Mouse (Mus musculus) forebrain, embryonic 15.5 days (tissue): ENCODE measurements at regions not wholly inside any gene's neighbourhood (a gene's known extent, or its start where the extent isn't known, plus 50 kb on each side); places are given as distances from the start of the nearest gene placed in this dataset.

Experiments
- ATAC-seq: fragments of 200-750 bp; cut with Nextera tagmentation; replicated peaks from 2 replicates; pipeline ENCODE4 v1.8.0; 2017; ENCODE audit warnings: mild to moderate bottlenecking, moderate TSS enrichment, moderate library complexity
- H3K27ac ChIP-seq: fragments of 300-500 bp; sonication (generic); replicated peaks from 2 replicates; pipeline ENCODE4 v1.5.1; 2015; ENCODE audit warnings: mild to moderate bottlenecking, inconsistent platforms
- H3K27me3 ChIP-seq: fragments of 300-500 bp; sonication (generic); 2 replicates; pipeline ENCODE4 v1.6.1; 2015; ENCODE audit warnings: inconsistent platforms
- H3K36me3 ChIP-seq: fragments of 300-500 bp; sonication (generic); 2 replicates; pipeline ENCODE4 v1.6.1; 2015; ENCODE audit warnings: mild to moderate bottlenecking, inconsistent platforms
- H3K4me1 ChIP-seq: fragments of 300-500 bp; sonication (generic); 2 replicates; pipeline ENCODE4 v1.6.1; 2015; ENCODE audit warnings: inconsistent platforms
- H3K4me2 ChIP-seq: fragments of 300-500 bp; sonication (generic); replicated peaks from 2 replicates; pipeline ENCODE4 v1.6.1; 2015; ENCODE audit warnings: mild to moderate bottlenecking, inconsistent platforms
- H3K4me3 ChIP-seq: fragments of 300-500 bp; sonication (generic); 2 replicates; pipeline ENCODE4 v1.5.1; 2015; ENCODE audit warnings: mild to moderate bottlenecking, inconsistent platforms
- H3K9ac ChIP-seq: fragments of 300-500 bp; sonication (generic); replicated peaks from 2 replicates; pipeline ENCODE4 v1.6.1; 2015; ENCODE audit warnings: mild to moderate bottlenecking, inconsistent platforms
- H3K9me3 ChIP-seq: fragments of 300-500 bp; sonication (generic); 2 replicates; pipeline ENCODE4 v1.6.1; 2016; ENCODE audit warnings: inconsistent platforms
- WGBS: fragments of 180-500 bp; shearing (Covaris S2); methylation state at CpG from one replicate; pipeline ENCODE4 v1.1.7; 2015; ENCODE audit warnings: mixed read lengths; 5-methylcytosine and 5-hydroxymethylcytosine counted together

- H3K9me3 ChIP-seq, result no peaks in the 10 kb centered on the region
- H3K4me3 ChIP-seq, result no peak overlapping the region
- H3K27me3 ChIP-seq, result no peaks in the 10 kb centered on the region
- H3K4me2 ChIP-seq, result no peak overlapping the region
- peaks cover 3% of the 10 kb centered on the region; the same call in 1 of the 2 replicates for H3K4me1 ChIP-seq
- 29% methylated on average over 4 of the region's 4 CpGs for WGBS
- peak; percentile 93 for ATAC-seq
- H3K36me3 ChIP-seq, result no peaks in the 10 kb centered on the region
- H3K27ac ChIP-seq, result no peak overlapping the region
- H3K9ac ChIP-seq, result no peak overlapping the region
These were observed 423.3 kb downstream of the Zic3 start for GRCm38 (mm10) chrX:58445624-58446323.

DNA sequence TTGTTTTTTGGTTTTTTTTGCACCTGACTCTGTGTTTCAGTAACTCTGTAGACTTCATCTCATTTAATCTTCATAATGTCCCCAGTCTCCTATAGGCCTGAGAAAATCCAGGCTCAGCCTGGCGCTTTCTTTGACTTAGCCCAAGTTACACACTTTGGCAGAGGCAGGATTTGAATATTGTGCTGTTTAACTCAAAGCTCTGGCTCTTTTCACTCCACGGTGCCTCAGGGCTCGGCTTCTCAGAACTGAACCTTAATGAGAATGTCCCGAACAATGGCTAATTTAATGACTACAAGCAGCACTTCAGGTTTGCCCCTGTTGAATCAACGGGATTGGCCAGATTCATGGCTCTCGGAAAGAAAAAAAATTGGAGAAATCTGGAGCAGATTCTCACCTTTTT, 425.1 kb downstream of the Zic3 start:
- no peak for ATAC-seq
- Histone ChIP-seq H3K36me3 (no peaks in the 10 kb centered on the region), H3K4me2 (no peak overlapping the region), H3K27ac (no peak overlapping the region), H3K4me1 (peaks cover 3% of the 10 kb centered on the region; the same call in 1 of the 2 replicates), H3K9ac (no peak overlapping the region), H3K27me3 (no peaks in the 10 kb centered on the region), H3K4me3 (no peak overlapping the region), H3K9me3 (no peaks in the 10 kb centered on the region)
- 35% methylated on average over 6 of the region's 6 CpGs for WGBS

GRCm38 (mm10) chrX:58469683-58470082, 439.5 kb upstream of the 4930550L24Rik start:
- H3K27ac ChIP-seq, result no peak overlapping the region
- peak; percentile 68 for ATAC-seq
- 42% methylated on average over 6 of the region's 6 CpGs for WGBS
- H3K4me1 ChIP-seq, result no peaks in the 10 kb centered on the region
- H3K9me3 ChIP-seq, result no peaks in the 10 kb centered on the region
- no peaks in the 10 kb centered on the region for H3K27me3 ChIP-seq
- H3K4me3 ChIP-seq, result no peak overlapping the region
- no peak overlapping the region for H3K4me2 ChIP-seq
- no peaks in the 10 kb centered on the region for H3K36me3 ChIP-seq
- no peak overlapping the region for H3K9ac ChIP-seq

- no peaks in the 10 kb centered on the region for H3K4me1 ChIP-seq
- 42% methylated on average over 1 of the region's 1 CpGs for WGBS
- H3K4me2 ChIP-seq, result no peak overlapping the region
- no peak overlapping the region for H3K9ac ChIP-seq
- no peaks in the 10 kb centered on the region for H3K27me3 ChIP-seq
- ATAC-seq, result no peak
- H3K9me3 ChIP-seq, result no peaks in the 10 kb centered on the region
- H3K27ac ChIP-seq, result no peak overlapping the region
- no peaks in the 10 kb centered on the region for H3K36me3 ChIP-seq
- H3K4me3 ChIP-seq, result no peak overlapping the region
These were observed 438.2 kb upstream of the 4930550L24Rik start for GRCm38 (mm10) chrX:58470986-58471385.

GRCm38 (mm10) chrX:58490861-58491260, 418.3 kb upstream of the 4930550L24Rik start:
- ATAC-seq, result 0 out of 2 replicates have a peak, but pooled peaks have one; percentile 26
- no peaks in the 10 kb centered on the region for H3K27me3 ChIP-seq
- H3K9ac ChIP-seq, result no peak overlapping the region
- H3K4me2 ChIP-seq, result no peak overlapping the region
- WGBS, result 12% methylated on average over 2 of the region's 2 CpGs
- no peaks in the 10 kb centered on the region for H3K9me3 ChIP-seq
- H3K4me3 ChIP-seq, result no peak overlapping the region
- no peaks in the 10 kb centered on the region for H3K36me3 ChIP-seq
- H3K27ac ChIP-seq, result no peak overlapping the region
- H3K4me1 ChIP-seq, result no peaks in the 10 kb centered on the region

- no peaks in the 10 kb centered on the region for H3K9me3 ChIP-seq
- no peak overlapping the region for H3K27ac ChIP-seq
- WGBS, result 32% methylated on average over 1 of the region's 1 CpGs
These were observed 405.6 kb upstream of the 4930550L24Rik start for GRCm38 (mm10) chrX:58503573-58503972.

DNA sequence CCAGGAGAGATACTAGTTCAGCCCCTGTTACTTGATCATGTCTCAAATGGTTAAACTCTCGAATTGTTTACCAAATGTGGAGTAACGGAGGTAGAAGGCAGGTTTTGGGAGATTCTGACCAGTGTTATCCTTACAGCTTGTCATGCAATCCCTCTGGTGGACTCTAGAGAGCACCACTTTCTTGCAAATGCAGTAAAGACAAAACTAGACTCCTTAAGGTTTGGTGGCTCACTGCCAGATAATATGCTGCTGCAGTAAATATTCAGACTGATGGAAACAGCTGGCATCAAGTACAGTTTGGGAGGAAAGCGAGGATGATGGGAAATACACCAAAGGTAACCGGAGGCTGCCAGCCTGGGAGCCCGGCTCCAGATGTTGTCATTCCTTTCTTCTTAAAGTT, 394.2 kb upstream of the 4930550L24Rik start:
- Histone ChIP-seq H3K27ac (no peak overlapping the region), H3K9me3 (no peaks in the 10 kb centered on the region), H3K27me3 (no peaks in the 10 kb centered on the region), H3K4me1 (no peaks in the 10 kb centered on the region), H3K36me3 (no peaks in the 10 kb centered on the region), H3K4me2 (no peak overlapping the region), H3K4me3 (no peak overlapping the region), H3K9ac (no peak overlapping the region)
- WGBS, result 63% methylated on average over 5 of the region's 5 CpGs
- ATAC-seq, result no peak

More at GRCm38 (mm10) chrX:58503573-58503972, 405.6 kb upstream of the 4930550L24Rik start:
- no peak overlapping the region for H3K4me3 ChIP-seq
- H3K4me1 ChIP-seq, result no peaks in the 10 kb centered on the region
- H3K9ac ChIP-seq, result no peak overlapping the region
- H3K36me3 ChIP-seq, result no peaks in the 10 kb centered on the region
- H3K4me2 ChIP-seq, result no peak overlapping the region
- ATAC-seq, result peak; percentile 67; the same call in 1 of the 2 replicates
- no peaks in the 10 kb centered on the region for H3K27me3 ChIP-seq
